Mouse (Mus musculus) hindbrain, embryonic 13.5 days (tissue): ENCODE measurements around the gene Alox8. TPM values are rescaled to one million over a fixed set of nuclear protein-coding genes. Genes with fewer than 3 reads are reported as not detected.

Experiments used
- ATAC-seq: fragments of 200-750 bp; cut with Nextera tagmentation; 2 replicates; pipeline ENCODE4 v1.8.0; 2017; ENCODE audit warnings: moderate TSS enrichment; ENCODE audit not compliant: low FRiP score
- H3K27ac ChIP-seq: fragments of 300-500 bp; sonication (generic); 2 replicates; pipeline ENCODE4 v1.5.1; 2015; ENCODE audit warnings: inconsistent platforms, mild to moderate bottlenecking, moderate library complexity
- H3K27me3 ChIP-seq: fragments of 300-500 bp; sonication (generic); 2 replicates; pipeline ENCODE4 v1.6.1; 2015; ENCODE audit warnings: mild to moderate bottlenecking, inconsistent platforms
- H3K36me3 ChIP-seq: fragments of 300-500 bp; sonication (generic); 2 replicates; pipeline ENCODE4 v1.6.1; 2015; ENCODE audit warnings: mild to moderate bottlenecking, inconsistent platforms
- H3K4me1 ChIP-seq: fragments of 300-500 bp; sonication (generic); replicated peaks from 2 replicates; pipeline ENCODE4 v1.6.1; 2015; ENCODE audit warnings: inconsistent platforms
- H3K4me2 ChIP-seq: fragments of 300-500 bp; sonication (generic); 2 replicates; pipeline ENCODE4 v1.6.1; 2015; ENCODE audit warnings: inconsistent platforms, mild to moderate bottlenecking, moderate library complexity
- H3K4me3 ChIP-seq: fragments of 300-500 bp; sonication (generic); 2 replicates; pipeline ENCODE4 v1.5.1; 2015; ENCODE audit warnings: mild to moderate bottlenecking, inconsistent platforms
- H3K9ac ChIP-seq: fragments of 300-500 bp; sonication (generic); 2 replicates; pipeline ENCODE4 v1.6.1; 2015; ENCODE audit warnings: mild to moderate bottlenecking, inconsistent platforms
- H3K9me3 ChIP-seq: fragments of 300-500 bp; sonication (generic); 2 replicates; pipeline ENCODE4 v1.6.1; 2016; ENCODE audit warnings: inconsistent platforms
- WGBS: fragments of 180-500 bp; shearing (Covaris S2); methylation state at CpG from one replicate; pipeline ENCODE4 v1.1.7; 2015; 5-methylcytosine and 5-hydroxymethylcytosine counted together
- polyA plus RNA-seq: library from polyadenylated mRNA; unstranded; fragments of >200 nt; fragmentation: Nextera tagmentation; extraction: Ambion mirVana; gene quantifications from 2 replicates; pipeline ENCODE4 v1.2.1, GENCODE M21; 2015

Alox8 gene
- polyA plus RNA-seq, 1 experiment from 2014 or later = 0.16 TPM

GRCm38 (mm10) chr11:69134622-69134968, 63.0 kb downstream of the Alox8 start:
- no peaks in the 10 kb centered on the region for H3K9me3 ChIP-seq

More at GRCm38 (mm10) chr11:69134622-69134968, 63.0 kb downstream of the Alox8 start:
- Histone ChIP-seq H3K36me3 (no peaks in the 10 kb centered on the region), H3K4me1 (peaks cover 13% of the 10 kb centered on the region), H3K27ac (no peak overlapping the region; the same call in 1 of the 2 replicates), H3K9ac (peak overlapping the region; percentile 64), H3K4me2 (peak overlapping the region; percentile 58), H3K27me3 (peaks cover 34% of the 10 kb centered on the region), H3K4me3 (peak overlapping the region; percentile 43)
- 28% methylated on average over 8 of the region's 8 CpGs for WGBS
- ATAC-seq = 0 out of 2 replicates have a peak, but pooled peaks have one; percentile 15

Other genes starting within 250 kb of the Alox8 start
- 14.3 and 16.2 TPM in 2 replicates for gene Arhgef15, start 240.4 kb downstream of the Alox8 start, polyA plus RNA-seq
- gene Slc25a35, start 229.7 kb downstream of the Alox8 start, polyA plus RNA-seq = 1.5 TPM in 2 replicates
- gene Rangrf, start 222.7 kb downstream of the Alox8 start, polyA plus RNA-seq = 24.7 and 26.7 TPM in 2 replicates
- gene Pfas, start 189.4 kb downstream of the Alox8 start, polyA plus RNA-seq = 19.1 and 20.4 TPM in 2 replicates
- 49.4 and 49.9 TPM in 2 replicates for gene Ctc1, start 181.9 kb downstream of the Alox8 start, polyA plus RNA-seq
- gene Aurkb, start 152.2 kb downstream of the Alox8 start, polyA plus RNA-seq = 31.7 and 34.2 TPM in 2 replicates
- 13.4 and 15.2 TPM in 2 replicates for gene Borcs6, start 138.1 kb downstream of the Alox8 start, polyA plus RNA-seq
- 28.7 and 41.0 TPM in 2 replicates for gene Tmem107, start 127.0 kb downstream of the Alox8 start, polyA plus RNA-seq
- gene Vamp2, start 109.4 kb downstream of the Alox8 start, polyA plus RNA-seq = 217 and 227 TPM in 2 replicates
- gene Per1, start 102.6 kb downstream of the Alox8 start, polyA plus RNA-seq = 7.4 and 9.4 TPM in 2 replicates
- gene Hes7, start 77.4 kb downstream of the Alox8 start, polyA plus RNA-seq = 0.26 and 0.35 TPM in 2 replicates
- gene 9130213A22Rik, start 75.3 kb downstream of the Alox8 start, polyA plus RNA-seq = 0.13 and 0.25 TPM in 2 replicates
- 0.71 and 1.3 TPM in 2 replicates for gene Aloxe3, start 71.9 kb downstream of the Alox8 start, polyA plus RNA-seq
- 0.29 and 0.31 TPM in 2 replicates for gene Alox12b, start 40.9 kb downstream of the Alox8 start, polyA plus RNA-seq
- gene Gucy2e, start 39.2 kb upstream of the Alox8 start, polyA plus RNA-seq = 0.21 and 0.30 TPM in 2 replicates
- gene Cntrob, start 125.9 kb upstream of the Alox8 start, polyA plus RNA-seq = 22.6 and 24.4 TPM in 2 replicates
- gene Trappc1, start 126.1 kb upstream of the Alox8 start, polyA plus RNA-seq = 204 and 210 TPM in 2 replicates
- gene Kcnab3, start 128.4 kb upstream of the Alox8 start, polyA plus RNA-seq = 4.2 and 5.1 TPM in 2 replicates
- gene Rnf227, start 142.6 kb upstream of the Alox8 start, polyA plus RNA-seq = 163 and 166 TPM in 2 replicates
- 92.4 and 93.5 TPM in 2 replicates for gene Chd3, start 171.6 kb upstream of the Alox8 start, polyA plus RNA-seq
- 103 and 105 TPM in 2 replicates for gene Naa38, start 197.6 kb upstream of the Alox8 start, polyA plus RNA-seq
- 34.9 and 35.5 TPM in 2 replicates for gene Cyb5d1, start 197.8 kb upstream of the Alox8 start, polyA plus RNA-seq
- gene Tmem88, start 200.4 kb upstream of the Alox8 start, polyA plus RNA-seq = 7.1 and 8.7 TPM in 2 replicates
- 50.6 and 51.3 TPM in 2 replicates for gene Kdm6b, start 215.8 kb upstream of the Alox8 start, polyA plus RNA-seq